Mouse (Mus musculus) forebrain, embryonic 10.5 days (tissue): ENCODE results near the gene Med16. TPM values are rescaled to one million over a fixed set of nuclear protein-coding genes. Genes with fewer than 3 reads are reported as not detected.
A peak's percentile ranks its signal among the peaks of the same experiment; 100 is the strongest.
"Not testable (repeated sequence)": the region's sequence is repeated elsewhere in the genome, so short reads cannot be mapped to it uniquely, and the experiment has no call there.

Source experiments
- DNase-seq: peaks from one replicate; pipeline ENCODE4 v3.0.0-alpha.2; 2017; ENCODE audit warnings: low spot score; ENCODE audit errors: extremely low spot score
- H3K27ac ChIP-seq: fragments of 300-500 bp; sonication (generic); 2 replicates; pipeline ENCODE4 v1.5.1; 2016; ENCODE audit warnings: mild to moderate bottlenecking
- H3K27me3 ChIP-seq: fragments of 300-500 bp; sonication (generic); 2 replicates; pipeline ENCODE4 v1.6.1; 2016; ENCODE audit warnings: mild to moderate bottlenecking; ENCODE audit not compliant: poor library complexity, severe bottlenecking
- H3K36me3 ChIP-seq: fragments of 300-500 bp; sonication (generic); replicated peaks from 2 replicates; pipeline ENCODE4 v1.6.1; 2016; ENCODE audit warnings: mild to moderate bottlenecking, moderate library complexity
- H3K4me1 ChIP-seq: fragments of 300-500 bp; sonication (generic); 2 replicates; pipeline ENCODE4 v1.6.1; 2016
- H3K4me3 ChIP-seq: fragments of 300-500 bp; sonication (generic); 2 replicates; pipeline ENCODE4 v1.5.1; 2016; ENCODE audit warnings: mild to moderate bottlenecking, moderate library complexity
- H3K9me3 ChIP-seq: fragments of 300-500 bp; sonication (generic); 2 replicates; pipeline ENCODE4 v1.6.1; 2016; ENCODE audit warnings: mild to moderate bottlenecking, moderate library complexity
- WGBS: fragments of 180-500 bp; shearing (Covaris S2); methylation state at CpG from one replicate; pipeline ENCODE4 v1.1.7; 2016; 5-methylcytosine and 5-hydroxymethylcytosine counted together
- polyA plus RNA-seq: library from polyadenylated mRNA; unstranded; fragments of >200 nt; fragmentation: Nextera tagmentation; extraction: Ambion mirVana; gene quantifications from 2 replicates; pipeline ENCODE4 v1.2.1, GENCODE M21; 2016

Med16 gene
- polyA plus RNA-seq, 1 experiment from 2014 or later: 65.7 TPM

DNA sequence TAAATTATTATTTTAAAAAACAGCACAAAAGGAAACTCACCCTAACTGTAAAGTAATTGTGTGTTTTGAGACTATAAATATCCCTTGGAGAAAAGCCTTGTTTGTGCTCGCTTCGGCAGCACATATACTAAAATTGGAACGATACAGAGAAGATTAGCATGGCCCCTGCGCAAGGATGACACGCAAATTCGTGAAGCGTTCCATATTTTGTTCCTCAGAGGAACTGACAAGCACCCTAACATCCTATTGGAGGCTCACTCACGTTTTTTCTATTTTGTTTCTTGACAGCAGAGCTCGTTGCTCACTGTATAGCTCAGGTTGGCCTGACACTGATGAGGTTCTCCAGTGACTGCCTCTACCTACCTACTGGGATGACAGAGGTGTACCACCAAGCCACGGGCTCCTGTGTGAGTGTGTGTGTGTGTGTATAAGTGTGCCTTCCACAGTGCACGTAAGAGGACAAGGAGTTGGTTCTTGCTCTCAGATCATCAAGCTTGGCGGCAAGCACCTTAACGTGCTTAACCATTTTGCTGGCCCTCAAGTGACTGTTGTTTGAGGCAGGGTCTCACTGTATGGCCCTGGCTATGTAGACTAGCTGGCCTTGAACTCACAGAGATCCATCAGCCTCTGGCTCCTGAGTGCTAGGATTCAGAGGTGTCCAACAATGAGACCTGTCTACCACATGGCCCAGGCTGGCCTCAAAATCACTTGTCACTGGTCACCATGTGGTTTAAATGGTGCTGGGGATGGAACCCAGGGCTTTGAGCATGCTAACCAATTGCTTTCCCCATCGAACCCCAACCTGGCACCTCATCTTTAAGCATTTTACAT lies 584 bp upstream of the Med16 start:
- Histone ChIP-seq H3K27ac (peak overlapping the region; percentile 99), H3K4me1 (peaks cover 33% of the 10 kb centered on the region), H3K4me3 (peak overlapping the region; percentile 73), H3K36me3 (peaks cover 58% of the 10 kb centered on the region), H3K27me3 (peaks cover 38% of the 10 kb centered on the region), H3K9me3 (no peaks in the 10 kb centered on the region)
- 24% methylated on average over 14 of the region's 14 CpGs for WGBS
- peak; percentile 57 for DNase-seq

DNA sequence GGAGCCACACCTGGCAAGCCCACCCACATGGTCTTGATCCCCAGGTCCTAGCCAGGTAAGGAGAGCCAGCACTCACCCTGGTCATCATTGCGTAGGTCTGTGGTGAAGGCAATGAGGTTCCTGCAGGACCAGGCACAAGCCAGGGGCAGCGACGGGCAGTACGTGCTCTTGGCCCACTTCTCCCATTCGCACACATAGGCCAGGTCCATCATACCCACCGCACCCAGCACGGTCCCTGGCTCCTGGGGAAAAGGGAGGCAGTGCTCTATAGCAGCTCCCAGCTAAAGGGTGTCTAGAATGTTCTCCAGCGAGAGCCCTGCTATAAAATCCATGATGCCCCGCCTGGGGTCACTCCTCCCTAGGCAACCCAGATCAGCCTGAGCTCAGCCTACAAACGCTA lies 1.3 kb downstream of the Med16 start:
- Histone ChIP-seq H3K36me3 (peaks cover 68% of the 10 kb centered on the region), H3K27me3 (peaks cover 55% of the 10 kb centered on the region), H3K27ac (0 out of 2 replicates have a peak overlapping the region, but pooled peaks have one; percentile 25), H3K4me3 (peak overlapping the region; percentile 73), H3K4me1 (peaks cover 21% of the 10 kb centered on the region), H3K9me3 (0 out of 2 replicates have a peak, but pooled peaks cover 3% of the 10 kb centered on the region)
- WGBS: 94% methylated on average over 10 of the region's 10 CpGs
- DNase-seq: no peak

DNA sequence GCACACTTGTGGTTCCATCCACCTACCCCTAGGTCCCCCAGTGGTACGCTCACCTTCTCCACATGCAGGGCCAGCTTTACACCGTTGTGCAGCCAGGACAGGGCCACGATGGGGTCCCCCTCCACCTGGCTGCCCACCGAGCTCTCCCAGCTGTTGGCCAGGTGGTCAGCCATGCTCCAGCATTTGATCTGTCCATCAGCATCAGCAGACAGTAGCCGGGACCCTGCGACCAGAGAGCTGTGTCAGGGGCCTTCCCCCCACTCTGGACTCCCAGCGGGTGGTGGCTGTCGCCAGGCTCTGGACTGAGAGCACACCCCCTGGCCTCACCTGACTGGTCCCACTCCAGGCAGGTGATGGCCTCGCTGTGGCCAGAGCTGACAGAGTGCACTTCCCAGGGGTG lies 2.0 kb downstream of the Med16 start:
- 0 out of 2 replicates have a peak, but pooled peaks cover 3% of the 10 kb centered on the region for H3K9me3 ChIP-seq
- H3K4me1 ChIP-seq: peaks cover 20% of the 10 kb centered on the region
- no peak for DNase-seq
- 95% methylated on average over 9 of the region's 9 CpGs for WGBS
- peaks cover 60% of the 10 kb centered on the region for H3K27me3 ChIP-seq
- H3K36me3 ChIP-seq: peaks cover 68% of the 10 kb centered on the region
- peak overlapping the region; percentile 9; the same call in 1 of the 2 replicates for H3K4me3 ChIP-seq
- H3K27ac ChIP-seq: no peak overlapping the region

DNA sequence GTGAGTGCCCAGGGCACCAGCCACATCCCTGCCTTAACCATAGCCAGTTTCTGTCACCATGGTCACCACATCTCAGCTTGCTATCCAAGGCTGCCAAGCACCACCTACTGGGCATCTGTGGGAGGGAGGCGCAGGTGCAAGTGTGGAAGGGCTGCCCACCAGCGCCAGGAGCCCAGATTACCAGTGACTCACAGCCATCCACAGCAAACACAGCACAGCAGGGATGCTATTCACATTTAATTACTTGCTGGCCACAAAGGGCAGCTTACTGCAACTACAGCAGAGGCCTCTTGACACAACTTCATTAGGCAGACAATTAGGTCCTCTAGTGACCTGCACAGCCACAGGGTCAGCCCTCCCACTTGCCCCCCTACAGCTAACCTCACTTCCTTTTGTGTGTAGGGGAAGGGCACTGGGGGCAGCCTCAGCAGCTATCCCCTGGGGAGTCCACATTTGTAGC lies 7.7 kb downstream of the Med16 start:
- Histone ChIP-seq H3K27ac (0 out of 2 replicates have a peak overlapping the region, but pooled peaks have one; percentile 40), H3K4me1 (peaks cover 25% of the 10 kb centered on the region), H3K4me3 (no peak overlapping the region), H3K9me3 (0 out of 2 replicates have a peak, but pooled peaks cover 3% of the 10 kb centered on the region), H3K27me3 (peaks cover 99% of the 10 kb centered on the region), H3K36me3 (peaks cover 89% of the 10 kb centered on the region)
- DNase-seq: peak; percentile 60
- WGBS: 4% methylated on average over 2 of the region's 2 CpGs

- no peak overlapping the region for H3K4me3 ChIP-seq
- H3K27me3 ChIP-seq: peaks cover 97% of the 10 kb centered on the region
- WGBS: 49% methylated on average over 20 of the region's 20 CpGs
- H3K9me3 ChIP-seq: no peaks in the 10 kb centered on the region
- H3K4me1 ChIP-seq: peaks cover 29% of the 10 kb centered on the region
- no peak overlapping the region for H3K27ac ChIP-seq
- H3K36me3 ChIP-seq: peaks cover 73% of the 10 kb centered on the region
- DNase-seq: no peak
Observed at GRCm38 (mm10) chr10:79897316-79898245, 11.1 kb downstream of the Med16 start.

DNA sequence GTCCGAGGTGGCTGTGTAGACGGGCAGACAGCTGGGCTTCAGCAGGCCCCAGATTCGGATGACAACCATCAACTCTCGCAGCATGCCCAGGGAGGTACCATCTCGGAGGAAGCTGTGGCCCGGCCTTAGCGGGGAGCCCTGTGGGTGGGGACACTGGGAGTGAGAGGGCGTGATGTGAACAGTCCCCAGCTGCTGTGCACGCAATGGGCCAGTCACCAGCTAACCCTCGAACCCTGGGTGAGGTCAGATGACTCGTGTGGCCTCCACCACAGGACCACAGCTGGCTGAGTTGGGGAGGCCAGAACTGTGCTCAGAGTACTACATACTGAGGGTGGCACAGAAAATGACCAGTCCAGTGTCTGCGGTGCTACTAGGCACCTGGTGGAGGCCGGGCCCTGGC lies 11.9 kb downstream of the Med16 start:
- H3K4me3 ChIP-seq: no peak overlapping the region
- DNase-seq: no peak
- H3K4me1 ChIP-seq: peaks cover 29% of the 10 kb centered on the region
- no peak overlapping the region for H3K27ac ChIP-seq
- peaks cover 94% of the 10 kb centered on the region for H3K27me3 ChIP-seq
- no peaks in the 10 kb centered on the region for H3K9me3 ChIP-seq
- WGBS: 88% methylated on average over 13 of the region's 13 CpGs
- H3K36me3 ChIP-seq: peaks cover 65% of the 10 kb centered on the region

DNA sequence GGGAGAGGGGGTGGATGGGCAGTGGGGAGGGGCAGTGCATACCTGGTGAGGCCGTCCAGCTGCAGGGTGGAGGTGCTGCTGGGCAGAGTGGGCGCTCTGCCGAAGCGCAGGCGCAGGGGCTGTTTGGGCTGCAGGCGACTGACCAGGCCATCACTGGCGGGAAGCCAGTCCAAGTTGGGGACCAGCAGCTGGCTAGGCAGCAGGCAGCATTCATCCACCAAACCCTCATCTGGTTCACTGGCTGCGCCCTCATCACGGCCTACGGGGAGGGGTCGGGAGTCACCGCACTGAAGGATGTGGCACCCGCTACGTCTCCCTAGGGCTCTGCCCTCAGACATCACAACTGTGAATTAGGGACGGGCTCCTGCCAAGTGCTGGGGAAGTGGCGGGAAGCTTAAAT lies 12.4 kb downstream of the Med16 start:
- no peak for DNase-seq
- H3K36me3 ChIP-seq: peaks cover 60% of the 10 kb centered on the region
- H3K9me3 ChIP-seq: no peaks in the 10 kb centered on the region
- peaks cover 23% of the 10 kb centered on the region for H3K4me1 ChIP-seq
- H3K4me3 ChIP-seq: no peak overlapping the region
- peaks cover 94% of the 10 kb centered on the region for H3K27me3 ChIP-seq
- 96% methylated on average over 16 of the region's 16 CpGs for WGBS
- no peak overlapping the region for H3K27ac ChIP-seq

- peaks cover 84% of the 10 kb centered on the region for H3K27me3 ChIP-seq
- DNase-seq: peak; percentile 85
- not testable (repeated sequence) for H3K9me3 ChIP-seq, H3K27ac ChIP-seq, H3K4me3 ChIP-seq
- H3K36me3 ChIP-seq: peaks cover 33% of the 10 kb centered on the region
- 47% methylated on average over 22 of the region's 22 CpGs for WGBS
- H3K4me1 ChIP-seq: peaks cover 10% of the 10 kb centered on the region
Observed at GRCm38 (mm10) chr10:79892451-79893118, 16.1 kb downstream of the Med16 start.

GRCm38 (mm10) chr10:79890670-79891069 lies 18.1 kb downstream of the Med16 start, which contains the start of gene Cfd:
Gene Cfd, plus strand, starts transcription at chr10:79890853.
- Histone ChIP-seq H3K27me3 (peaks cover 73% of the 10 kb centered on the region), H3K36me3 (peaks cover 14% of the 10 kb centered on the region), H3K9me3 (no peaks in the 10 kb centered on the region), H3K27ac (no peak within 1 kb of the TSS), H3K4me1 (0 out of 2 replicates have a peak, but pooled peaks cover 4% of the 10 kb centered on the region), H3K4me3 (0 out of 2 replicates have a peak within 1 kb of the TSS, but pooled peaks have one; percentile 9)
- WGBS: 55% methylated on average over 5 of the region's 5 CpGs
- no peak for DNase-seq

- WGBS: 78% methylated on average over 2 of the region's 2 CpGs
- peaks cover 63% of the 10 kb centered on the region for H3K27me3 ChIP-seq
- no peak overlapping the region for H3K4me3 ChIP-seq
- no peak for DNase-seq
- peaks cover 3% of the 10 kb centered on the region; the same call in 1 of the 2 replicates for H3K36me3 ChIP-seq
- H3K4me1 ChIP-seq: 0 out of 2 replicates have a peak, but pooled peaks cover 4% of the 10 kb centered on the region
- H3K27ac ChIP-seq: no peak overlapping the region
- no peaks in the 10 kb centered on the region for H3K9me3 ChIP-seq
Observed at GRCm38 (mm10) chr10:79889386-79889785, 19.3 kb downstream of the Med16 start.

DNA sequence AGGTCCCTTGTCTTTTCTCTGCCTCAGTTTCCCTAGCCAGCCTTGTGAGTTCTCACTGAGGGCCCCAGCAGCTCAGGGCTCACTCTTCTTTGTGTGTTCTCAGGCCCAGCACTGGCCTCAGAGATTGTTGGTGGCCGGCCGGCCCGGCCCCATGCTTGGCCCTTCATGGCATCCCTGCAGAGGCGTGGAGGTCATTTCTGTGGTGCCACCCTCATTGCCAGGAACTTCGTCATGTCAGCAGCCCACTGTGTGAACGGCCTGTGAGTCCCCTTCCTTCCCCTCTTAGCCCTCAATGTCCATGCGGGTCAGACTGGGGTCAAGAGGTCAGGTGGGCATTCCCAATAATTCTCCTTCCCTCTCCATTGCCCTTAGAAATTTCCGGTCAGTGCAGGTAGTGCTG lies 22.1 kb downstream of the Med16 start:
- no peaks in the 10 kb centered on the region for H3K9me3 ChIP-seq
- no peaks in the 10 kb centered on the region for H3K36me3 ChIP-seq
- H3K27ac ChIP-seq: no peak overlapping the region
- DNase-seq: no peak
- H3K4me3 ChIP-seq: no peak overlapping the region
- H3K4me1 ChIP-seq: peaks cover 20% of the 10 kb centered on the region
- H3K27me3 ChIP-seq: peaks cover 69% of the 10 kb centered on the region
- 82% methylated on average over 8 of the region's 8 CpGs for WGBS

GRCm38 (mm10) chr10:79886054-79886453 lies 22.7 kb downstream of the Med16 start, which contains the start of gene Elane:
Gene Elane, plus strand, starts transcription at chr10:79886247.
- no peaks in the 10 kb centered on the region for H3K36me3 ChIP-seq
- 85% methylated on average over 6 of the region's 6 CpGs for WGBS
- H3K27me3 ChIP-seq: peaks cover 69% of the 10 kb centered on the region
- H3K27ac ChIP-seq: no peak within 1 kb of the TSS
- H3K9me3 ChIP-seq: no peaks in the 10 kb centered on the region
- DNase-seq: no peak
- peaks cover 20% of the 10 kb centered on the region for H3K4me1 ChIP-seq
- no peak within 1 kb of the TSS for H3K4me3 ChIP-seq
